Mouse (Mus musculus) midbrain, postnatal 0 days (tissue): ENCODE results near the gene Rcan2. TPM values are rescaled to one million over a fixed set of nuclear protein-coding genes. Genes with fewer than 3 reads are reported as not detected.

Experiments used
- ATAC-seq: fragments of 200-750 bp; cut with Nextera tagmentation; 2 replicates; pipeline ENCODE4 v1.8.0; 2017; ENCODE audit warnings: moderate number of reproducible peaks, mild to moderate bottlenecking, moderate TSS enrichment, moderate library complexity; ENCODE audit not compliant: low FRiP score
- DNase-seq: peaks from one replicate; pipeline ENCODE4 v3.0.0-alpha.2; 2015; ENCODE audit warnings: low spot score
- H3K27ac ChIP-seq: fragments of 300-500 bp; sonication (generic); 2 replicates; pipeline ENCODE4 v1.5.1; 2014; ENCODE audit warnings: low read depth, mild to moderate bottlenecking, low read length, mixed read lengths
- H3K27me3 ChIP-seq: fragments of 300-500 bp; sonication (generic); 2 replicates; pipeline ENCODE4 v1.6.1; 2014; ENCODE audit warnings: low read length, control low read depth, mixed read lengths; ENCODE audit not compliant: insufficient read depth
- H3K36me3 ChIP-seq: fragments of 300-500 bp; sonication (generic); 2 replicates; pipeline ENCODE4 v1.6.1; 2014; ENCODE audit warnings: low read length, control low read depth, mixed read lengths; ENCODE audit not compliant: insufficient read depth
- H3K4me1 ChIP-seq: fragments of 300-500 bp; sonication (generic); 2 replicates; pipeline ENCODE4 v1.6.1; 2014; ENCODE audit warnings: mild to moderate bottlenecking, control low read depth, antibody characterized with exemption, low read length, mixed read lengths; ENCODE audit not compliant: insufficient read depth
- H3K4me2 ChIP-seq: fragments of 300-500 bp; sonication (generic); 2 replicates; pipeline ENCODE4 v1.6.1; 2014; ENCODE audit warnings: low read depth, mild to moderate bottlenecking, low read length, mixed read lengths; ENCODE audit not compliant: poor library complexity, severe bottlenecking
- H3K4me3 ChIP-seq: fragments of 300-500 bp; sonication (generic); 2 replicates; pipeline ENCODE4 v1.5.1; 2014; ENCODE audit warnings: low read depth, mild to moderate bottlenecking, low read length, moderate library complexity
- H3K9ac ChIP-seq: fragments of 300-500 bp; sonication (generic); replicated peaks from 2 replicates; pipeline ENCODE4 v1.6.1; 2014; ENCODE audit warnings: mild to moderate bottlenecking, low read length, moderate library complexity, mixed read lengths; ENCODE audit not compliant: poor library complexity, severe bottlenecking
- H3K9me3 ChIP-seq: fragments of 300-500 bp; sonication (generic); 2 replicates; pipeline ENCODE4 v1.6.1; 2016; ENCODE audit warnings: low read length, control low read depth
- CTCF ChIP-seq: IDR thresholded peaks from 2 replicates; pipeline ENCODE4 v1.5.1; 2016; ENCODE audit warnings: antibody characterized with exemption, mild to moderate bottlenecking
- WGBS: fragments of 180-500 bp; shearing (Covaris S2); extraction: QIAGEN DNeasy Blood & Tissue Kit; methylation state at CpG from one replicate; pipeline ENCODE4 v1.1.7; 2014; 5-methylcytosine and 5-hydroxymethylcytosine counted together
- polyA plus RNA-seq: library from polyadenylated mRNA; unstranded; fragments of >200 nt; fragmentation: Nextera tagmentation; extraction: Ambion mirVana; gene quantifications from 2 replicates; pipeline ENCODE4 v1.2.1, GENCODE M21; 2015
- total RNA-seq: library from RNA; depleted of rRNA; stranded (reverse); fragments of >200 nt; gene quantifications from 2 replicates; pipeline ENCODE4 v1.2.3, GENCODE M21; 2014

The Rcan2 gene
- total and polyA plus RNA-seq, 2 experiments from 2014 or later = 96.7 to 136 TPM

DNA sequence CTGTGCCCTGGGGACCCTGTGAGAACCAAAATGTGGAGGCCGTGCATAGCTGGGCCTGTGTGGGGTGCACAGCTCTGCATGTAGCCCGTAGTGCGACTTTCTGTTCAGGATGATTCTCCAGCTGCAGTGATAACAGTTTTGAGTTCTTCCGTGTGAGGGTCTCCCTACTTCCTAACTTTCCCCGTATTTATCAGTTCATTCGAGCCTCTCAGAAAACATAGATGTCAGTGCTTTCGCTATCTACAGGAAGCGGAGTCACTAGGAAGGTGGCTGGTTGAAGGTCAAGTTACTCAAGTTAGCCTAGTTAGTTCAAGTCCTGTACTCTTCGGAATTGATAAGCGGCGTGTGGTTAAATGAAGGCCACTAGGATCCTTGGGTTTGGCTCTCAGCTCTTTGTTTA is 130.6 kb downstream of the Rcan2 start:
- no peak for TF ChIP-seq CTCF
- Histone ChIP-seq H3K4me1 (no peaks in the 10 kb centered on the region), H3K9me3 (no peaks in the 10 kb centered on the region), H3K4me3 (no peak overlapping the region), H3K9ac (no peak overlapping the region), H3K36me3 (no peaks in the 10 kb centered on the region), H3K27me3 (no peaks in the 10 kb centered on the region), H3K4me2 (no peak overlapping the region), H3K27ac (no peak overlapping the region)
- 98% methylated on average over 11 of the region's 11 CpGs for WGBS
- DNase-seq = no peak
- ATAC-seq = no peak

DNA sequence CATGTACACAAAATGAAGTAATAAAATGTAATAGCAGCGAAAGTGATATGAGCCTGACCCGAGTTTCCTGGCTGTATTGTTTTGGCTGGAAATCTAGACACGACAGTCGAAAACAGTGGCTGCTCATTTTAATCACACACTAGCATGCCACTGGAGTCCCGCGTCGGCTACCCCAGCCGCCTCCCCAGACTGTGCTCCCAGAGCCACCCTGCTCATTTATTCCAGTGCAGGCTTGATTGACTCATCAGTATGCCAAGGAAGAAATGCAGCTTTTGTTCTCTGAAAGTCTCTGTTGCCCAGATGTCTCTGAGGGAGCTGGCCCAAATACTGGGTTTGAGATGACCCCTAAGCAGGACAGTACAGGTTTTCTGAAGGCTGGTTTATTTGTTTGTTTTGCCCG is 132.9 kb downstream of the Rcan2 start:
- Histone ChIP-seq H3K27ac (no peak overlapping the region), H3K9me3 (no peaks in the 10 kb centered on the region), H3K27me3 (no peaks in the 10 kb centered on the region), H3K4me3 (no peak overlapping the region), H3K4me1 (no peaks in the 10 kb centered on the region), H3K4me2 (no peak overlapping the region), H3K9ac (no peak overlapping the region), H3K36me3 (no peaks in the 10 kb centered on the region)
- ATAC-seq (no peak), DNase-seq (no peak)
- no peak for TF ChIP-seq CTCF
- 69% methylated on average over 9 of the region's 9 CpGs for WGBS

DNA sequence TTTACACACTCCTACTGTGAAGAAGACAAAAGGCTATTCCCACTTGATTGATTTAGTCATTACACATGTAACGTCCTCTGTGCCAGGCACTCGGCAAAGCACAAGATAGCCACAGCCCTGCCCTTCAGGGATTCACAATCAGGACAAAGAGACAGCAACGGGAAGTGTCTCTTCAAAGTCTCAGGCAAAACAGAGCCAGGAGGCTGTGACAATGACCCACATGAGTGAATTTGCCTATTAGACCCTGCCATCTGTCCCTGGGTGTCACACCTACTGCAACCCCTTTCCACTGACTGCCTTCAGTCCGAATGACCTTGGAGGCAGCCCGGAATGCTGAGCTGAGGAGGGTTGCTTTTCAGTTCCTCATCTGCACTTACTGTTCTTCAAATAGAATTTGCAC is 151.1 kb downstream of the Rcan2 start:
- 5% methylated on average over 5 of the region's 5 CpGs for WGBS
- no peaks in the 10 kb centered on the region for H3K9me3 ChIP-seq
- H3K27ac ChIP-seq = peak overlapping the region; percentile 81
- no peak for TF ChIP-seq CTCF
- H3K9ac ChIP-seq = peak overlapping the region; percentile 45
- 0 out of 2 replicates have a peak, but pooled peaks cover 10% of the 10 kb centered on the region for H3K4me1 ChIP-seq
- H3K36me3 ChIP-seq = no peaks in the 10 kb centered on the region
- peak overlapping the region; percentile 53 for H3K4me2 ChIP-seq
- H3K27me3 ChIP-seq = no peaks in the 10 kb centered on the region
- DNase-seq (peak; percentile 69), ATAC-seq (0 out of 2 replicates have a peak, but pooled peaks have one; percentile 4)
- peak overlapping the region; percentile 41; the same call in 1 of the 2 replicates for H3K4me3 ChIP-seq

DNA sequence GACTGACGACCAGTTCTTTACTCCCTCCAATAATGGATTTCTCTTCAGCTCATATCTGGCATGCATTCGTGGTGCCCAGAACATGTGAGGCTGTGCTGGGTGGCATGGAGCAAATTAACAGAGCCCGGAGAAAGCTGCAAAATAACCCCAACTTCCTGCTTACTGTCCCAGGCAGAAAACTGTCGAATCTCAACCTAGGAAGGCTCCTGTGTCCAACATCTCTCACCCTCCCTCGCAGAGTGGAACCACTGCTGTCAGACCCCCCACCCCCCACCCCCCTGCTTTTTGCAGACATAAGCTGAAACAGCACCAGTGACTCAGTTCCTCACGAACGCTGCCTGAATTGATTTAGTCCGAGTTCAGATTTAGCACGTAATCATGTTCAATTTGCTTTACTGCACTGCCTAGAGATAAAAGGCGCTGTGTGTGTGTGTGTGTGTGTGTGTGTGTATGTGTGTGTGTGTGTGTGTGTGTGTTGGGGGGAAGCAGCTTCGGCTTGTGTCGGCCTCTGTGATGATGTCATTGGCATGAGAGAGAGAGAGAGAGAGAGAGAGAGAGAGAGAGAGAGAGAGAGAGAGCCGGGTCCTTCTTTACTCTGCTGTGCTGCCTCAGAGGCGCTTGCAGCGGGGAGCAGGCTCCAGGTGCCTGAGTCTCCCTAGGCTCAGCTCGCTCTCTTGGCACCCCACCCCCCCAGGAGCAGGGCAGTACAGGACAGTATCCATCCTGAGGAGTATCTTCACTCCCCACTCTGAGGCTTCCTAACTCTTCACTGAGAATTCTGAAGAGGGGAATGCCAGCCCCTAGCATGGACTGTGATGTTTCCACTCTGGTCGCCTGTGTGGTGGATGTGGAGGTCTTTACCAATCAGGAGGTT is 151.7 kb downstream of the Rcan2 start:
- no peaks in the 10 kb centered on the region for H3K27me3 ChIP-seq
- 0 out of 2 replicates have a peak, but pooled peaks cover 10% of the 10 kb centered on the region for H3K4me1 ChIP-seq
- peak; percentile 65 for DNase-seq
- peak overlapping the region; percentile 53 for H3K4me2 ChIP-seq
- ATAC-seq = peak; percentile 86
- no peak for TF ChIP-seq CTCF
- no peaks in the 10 kb centered on the region for H3K9me3 ChIP-seq
- H3K9ac ChIP-seq = peak overlapping the region; percentile 45
- peak overlapping the region; percentile 81 for H3K27ac ChIP-seq
- H3K4me3 ChIP-seq = peak overlapping the region; percentile 41
- WGBS = 9% methylated on average over 14 of the region's 17 CpGs
- H3K36me3 ChIP-seq = no peaks in the 10 kb centered on the region

DNA sequence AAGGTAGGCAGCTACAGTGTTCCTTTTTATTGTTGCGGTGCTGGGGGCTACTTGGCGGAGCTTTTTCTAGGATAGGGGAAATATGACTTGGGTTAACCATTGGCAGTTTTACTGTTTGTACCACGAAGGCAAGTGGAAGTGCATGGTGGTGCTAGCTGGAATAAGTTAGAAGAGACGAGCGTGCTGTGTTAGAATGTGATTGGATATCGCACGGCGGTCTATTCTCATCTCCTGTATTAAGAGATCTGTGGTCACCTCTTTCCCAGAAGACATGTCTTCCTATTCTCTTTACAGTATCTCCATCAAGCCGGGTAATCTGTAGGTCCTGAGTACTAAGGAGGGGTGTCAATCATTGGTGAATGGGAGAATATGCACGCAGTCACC is 152.4 kb downstream of the Rcan2 start:
- Histone ChIP-seq H3K9ac (peak overlapping the region; percentile 45), H3K4me3 (peak overlapping the region; percentile 41), H3K4me2 (peak overlapping the region; percentile 53), H3K27ac (peak overlapping the region; percentile 81), H3K9me3 (no peaks in the 10 kb centered on the region), H3K27me3 (no peaks in the 10 kb centered on the region), H3K36me3 (no peaks in the 10 kb centered on the region), H3K4me1 (0 out of 2 replicates have a peak, but pooled peaks cover 10% of the 10 kb centered on the region)
- peak; percentile 68 for ATAC-seq
- 36% methylated on average over 10 of the region's 10 CpGs for WGBS
- peak; percentile 44 for DNase-seq
- no peak for TF ChIP-seq CTCF

DNA sequence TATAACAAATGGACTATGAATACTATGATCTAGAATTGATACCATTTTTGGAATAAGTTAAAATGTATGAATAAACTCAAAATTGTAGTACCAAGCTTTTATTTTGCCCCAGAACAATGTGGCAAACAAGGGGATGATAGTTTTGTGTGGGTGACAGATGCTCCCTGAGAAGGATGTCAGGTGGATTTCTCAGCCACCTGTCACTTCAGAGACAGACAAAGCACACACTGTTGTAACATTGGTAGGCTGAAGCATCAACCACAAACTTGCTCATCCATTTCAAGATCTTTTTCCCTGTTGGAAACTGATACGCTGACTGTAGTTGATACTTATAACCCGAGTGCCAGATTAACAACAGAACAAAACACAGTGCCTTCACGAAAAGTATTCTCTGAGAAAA is 158.6 kb downstream of the Rcan2 start:
- Histone ChIP-seq H3K4me2 (no peak overlapping the region), H3K27me3 (no peaks in the 10 kb centered on the region), H3K36me3 (no peaks in the 10 kb centered on the region), H3K27ac (no peak overlapping the region), H3K4me1 (no peaks in the 10 kb centered on the region), H3K4me3 (no peak overlapping the region), H3K9ac (no peak overlapping the region), H3K9me3 (no peaks in the 10 kb centered on the region)
- TF ChIP-seq CTCF = no peak
- ATAC-seq (no peak), DNase-seq (no peak)
- 79% methylated on average over 3 of the region's 3 CpGs for WGBS
